Mouse (Mus musculus): Measurements from ENCODE around the gene Foxk1.

DNA sequence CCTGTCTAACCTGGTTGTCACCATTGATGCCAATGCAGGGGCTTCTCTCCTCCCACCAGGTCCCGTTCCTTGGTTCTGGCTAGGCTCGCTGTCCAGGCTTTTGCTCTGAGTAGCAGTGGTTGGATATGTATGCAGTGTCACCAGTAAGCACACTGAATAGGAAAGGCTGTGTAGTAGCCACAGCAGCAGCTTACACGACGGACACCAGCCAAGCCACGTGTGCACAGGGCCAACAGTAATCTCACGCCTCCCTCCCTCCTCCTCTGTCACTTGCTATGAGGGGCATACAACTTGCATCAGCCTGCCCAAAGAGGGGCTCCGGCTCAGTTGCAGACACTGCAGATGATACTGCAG lies 108.7 kb downstream of the Foxk1 start:
- TF ChIP-seq POLR2A (IDR thresholded peaks at IDR 0.05; ENCODE audit: extremely low read depth, insufficient read depth, low read length) (no peak), CTCF (IDR thresholded peaks at IDR 0.05; ENCODE audit: extremely low read depth, insufficient read depth, low read length) (no peak)

Data from cortical plate, adult 2 months (tissue).